Mouse (Mus musculus): ENCODE measurements around the gene Map3k13. TPM values are rescaled to one million over a fixed set of nuclear protein-coding genes. Genes with fewer than 3 reads are reported as not detected.
"Not testable (repeated sequence)": the region's sequence is repeated elsewhere in the genome, so short reads cannot be mapped to it uniquely, and the experiment has no call there.

Map3k13 gene
- total and polyA plus RNA-seq, 3 experiments: 0.62 to 0.97 (median 0.96) TPM

DNA sequence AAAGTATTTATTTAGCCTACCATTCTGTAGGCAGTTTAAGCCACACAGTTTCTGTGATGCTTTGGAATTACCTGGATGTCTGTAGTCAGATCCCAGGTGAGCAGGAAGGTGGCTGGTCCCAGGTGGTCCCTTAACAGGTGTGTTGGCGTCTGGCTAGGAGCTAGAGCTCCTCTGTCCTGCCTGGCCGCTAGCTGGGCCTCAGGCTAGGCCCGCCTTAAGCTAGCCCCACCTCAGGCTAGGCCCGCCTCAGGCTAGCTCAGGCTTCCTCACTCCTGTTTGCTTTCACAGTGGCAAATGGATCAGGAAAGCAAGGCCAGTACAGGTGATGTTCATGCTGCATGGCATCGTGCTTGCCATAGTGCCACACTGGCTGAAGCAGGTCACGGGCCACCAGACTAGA, 112.8 kb downstream of the Map3k13 start:
- TF ChIP-seq POLR2A (IDR thresholded peaks at IDR 0.05; ENCODE audit: insufficient read depth, low read depth, low read length) (no peak), CTCF (IDR thresholded peaks at IDR 0.05) (no peak), EP300 (IDR thresholded peaks at IDR 0.05; ENCODE audit: insufficient read depth, low read depth, low read length) (no peak)
- Histone ChIP-seq H3K27me3 (ENCODE audit: control insufficient read depth, insufficient read depth, low read length) (no peaks in the 10 kb centered on the region), H3K4me1 (ENCODE audit: control insufficient read depth, insufficient read depth, low read length) (no peaks in the 10 kb centered on the region), H3K9ac (ENCODE audit: low read depth, low read length) (no peak overlapping the region), H3K36me3 (ENCODE audit: control insufficient read depth, insufficient read depth, low read length) (no peaks in the 10 kb centered on the region), H3K79me2 (replicated peaks; ENCODE audit: control insufficient read depth, insufficient read depth, low read length) (no peaks in the 10 kb centered on the region), H3K27ac (no peak overlapping the region), H3K4me3 (no peak overlapping the region)
- 92% methylated on average over 6 of the region's 6 CpGs for WGBS
- intact Hi-C loops (cut with DNase I): no loop called here
- DNase-seq: no peak

DNA sequence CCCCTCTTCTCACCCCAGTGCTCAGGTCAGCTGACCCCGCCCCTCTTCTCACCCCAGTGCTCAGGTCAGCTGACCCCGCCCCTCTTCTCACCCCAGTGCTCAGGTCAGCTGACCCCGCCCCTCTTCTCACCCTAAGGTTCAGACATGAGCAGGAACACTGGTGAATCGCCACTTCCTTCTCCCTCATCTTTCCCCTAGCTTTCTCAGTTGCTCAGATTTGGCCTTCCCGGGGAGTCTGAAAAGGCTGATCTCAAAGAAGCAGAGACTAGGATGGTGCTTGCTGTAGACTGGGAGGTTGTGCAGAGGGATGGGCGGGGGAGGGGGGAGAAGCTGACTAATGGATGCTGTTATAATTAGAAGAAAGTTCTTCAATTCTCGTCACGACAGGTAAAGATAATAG, 114.8 kb downstream of the Map3k13 start:
- DNase-seq; intact Hi-C loops (cut with DNase I); H3K9ac ChIP-seq (ENCODE audit: low read depth, low read length); H3K79me2 ChIP-seq (replicated peaks; ENCODE audit: control insufficient read depth, insufficient read depth, low read length); H3K27ac ChIP-seq; H3K27me3 ChIP-seq (ENCODE audit: control insufficient read depth, insufficient read depth, low read length); H3K4me1 ChIP-seq (ENCODE audit: control insufficient read depth, insufficient read depth, low read length); H3K4me3 ChIP-seq; H3K36me3 ChIP-seq (ENCODE audit: control insufficient read depth, insufficient read depth, low read length): not testable (repeated sequence)
- WGBS: 59% methylated on average over 7 of the region's 8 CpGs

DNA sequence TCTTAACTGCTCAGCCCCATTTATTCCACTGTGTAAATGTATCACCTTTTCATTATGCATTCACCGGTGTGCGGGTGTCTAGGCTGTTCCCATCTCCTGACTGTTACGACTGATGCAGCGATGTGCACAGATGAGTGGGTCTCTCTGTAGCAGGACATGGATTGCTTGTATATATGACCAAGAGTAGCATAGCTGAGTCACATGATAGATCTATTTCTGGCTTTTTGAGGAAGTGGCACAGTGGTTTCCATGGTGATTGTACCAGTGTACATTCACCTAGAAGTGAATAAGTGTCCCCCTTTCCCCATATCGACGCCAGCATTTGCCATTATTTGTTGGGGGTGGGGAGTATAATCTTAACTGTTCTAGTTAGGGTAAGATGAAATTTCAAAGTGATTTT, 119.2 kb downstream of the Map3k13 start:
- no peak overlapping the region for H3K27ac ChIP-seq
- no peaks in the 10 kb centered on the region for H3K4me1 ChIP-seq (ENCODE audit: control insufficient read depth, insufficient read depth, low read length)
- intact Hi-C loops (cut with DNase I): no loop called here
- H3K4me3 ChIP-seq: no peak overlapping the region
- H3K9ac ChIP-seq (ENCODE audit: low read depth, low read length): no peak overlapping the region
- no peaks in the 10 kb centered on the region for H3K79me2 ChIP-seq (replicated peaks; ENCODE audit: control insufficient read depth, insufficient read depth, low read length)
- WGBS: 86% methylated on average over 6 of the region's 6 CpGs
- H3K36me3 ChIP-seq (ENCODE audit: control insufficient read depth, insufficient read depth, low read length): no peaks in the 10 kb centered on the region
- TF ChIP-seq EP300 (IDR thresholded peaks at IDR 0.05; ENCODE audit: insufficient read depth, low read depth, low read length) (no peak), POLR2A (IDR thresholded peaks at IDR 0.05; ENCODE audit: insufficient read depth, low read depth, low read length) (no peak), CTCF (IDR thresholded peaks at IDR 0.05) (no peak)
- no peaks in the 10 kb centered on the region for H3K27me3 ChIP-seq (ENCODE audit: control insufficient read depth, insufficient read depth, low read length)
- DNase-seq: no peak

DNA sequence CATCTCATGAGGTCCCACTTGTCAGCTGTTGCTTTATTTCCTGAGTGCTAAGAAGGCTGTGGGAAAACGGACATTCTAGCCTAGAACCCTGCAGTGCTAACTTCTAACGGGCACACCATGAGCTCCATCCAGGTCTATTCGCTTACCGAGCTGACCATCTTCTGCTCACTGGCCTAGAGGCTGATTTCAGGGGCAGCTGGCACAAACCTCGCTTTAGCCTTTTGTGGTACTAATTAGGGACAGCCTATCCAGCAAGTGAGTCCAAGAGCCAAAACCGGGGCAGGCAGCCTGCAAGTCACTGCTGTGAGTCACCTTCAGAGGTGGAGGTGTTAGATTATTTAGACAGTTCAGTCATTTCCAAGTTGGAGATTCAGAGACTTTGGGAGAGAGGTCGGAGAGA, 122.5 kb downstream of the Map3k13 start:
- intact Hi-C loops (cut with DNase I): no loop called here

DNA sequence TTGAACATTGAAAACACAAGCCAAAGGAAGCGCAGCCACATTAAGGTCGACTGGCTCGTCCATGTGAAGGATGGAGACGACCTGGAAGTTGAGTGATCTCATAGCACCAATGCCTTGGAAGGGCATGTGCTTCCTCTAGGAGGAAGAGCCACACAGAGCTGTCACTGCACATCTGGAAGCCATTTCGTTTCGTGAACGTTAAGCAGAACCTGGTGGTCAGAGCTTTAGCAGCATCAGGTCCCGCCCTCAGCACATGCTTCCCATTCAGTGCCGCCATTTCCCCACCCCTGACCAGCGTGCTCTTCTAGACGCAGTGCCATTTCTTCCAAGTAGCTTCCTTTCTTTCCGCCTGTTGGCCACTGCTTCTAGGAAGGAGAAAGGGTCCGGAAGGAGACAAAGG, 134.3 kb downstream of the Map3k13 start:
- no peaks in the 10 kb centered on the region for H3K36me3 ChIP-seq (ENCODE audit: control insufficient read depth, insufficient read depth, low read length)
- H3K79me2 ChIP-seq (replicated peaks; ENCODE audit: control insufficient read depth, insufficient read depth, low read length): no peaks in the 10 kb centered on the region
- no peak overlapping the region for H3K27ac ChIP-seq
- H3K4me1 ChIP-seq (ENCODE audit: control insufficient read depth, insufficient read depth, low read length): no peaks in the 10 kb centered on the region
- H3K27me3 ChIP-seq (ENCODE audit: control insufficient read depth, insufficient read depth, low read length): no peaks in the 10 kb centered on the region
- TF ChIP-seq CTCF (IDR thresholded peaks at IDR 0.05) (no peak), POLR2A (IDR thresholded peaks at IDR 0.05; ENCODE audit: insufficient read depth, low read depth, low read length) (no peak), EP300 (IDR thresholded peaks at IDR 0.05; ENCODE audit: insufficient read depth, low read depth, low read length) (no peak)
- no peak overlapping the region for H3K9ac ChIP-seq (ENCODE audit: low read depth, low read length)
- H3K4me3 ChIP-seq: no peak overlapping the region
- intact Hi-C loops (cut with DNase I): no loop called here
- WGBS: 77% methylated on average over 13 of the region's 13 CpGs
- no peak for DNase-seq

More for the DNA sequence above, 122.5 kb downstream of the Map3k13 start:
- no peaks in the 10 kb centered on the region for H3K79me2 ChIP-seq (replicated peaks; ENCODE audit: control insufficient read depth, insufficient read depth, low read length)
- 54% methylated on average over 7 of the region's 7 CpGs for WGBS
- no peak overlapping the region for H3K9ac ChIP-seq (ENCODE audit: low read depth, low read length)
- TF ChIP-seq POLR2A (IDR thresholded peaks at IDR 0.05; ENCODE audit: insufficient read depth, low read depth, low read length) (no peak), EP300 (IDR thresholded peaks at IDR 0.05; ENCODE audit: insufficient read depth, low read depth, low read length) (no peak), CTCF (IDR thresholded peaks at IDR 0.05) (no peak)
- peak in 1 of 2 experiments; percentile 16 for DNase-seq
- H3K27me3 ChIP-seq (ENCODE audit: control insufficient read depth, insufficient read depth, low read length): no peaks in the 10 kb centered on the region
- H3K27ac ChIP-seq: no peak overlapping the region
- no peaks in the 10 kb centered on the region for H3K4me1 ChIP-seq (ENCODE audit: control insufficient read depth, insufficient read depth, low read length)
- H3K36me3 ChIP-seq (ENCODE audit: control insufficient read depth, insufficient read depth, low read length): no peaks in the 10 kb centered on the region
- no peak overlapping the region for H3K4me3 ChIP-seq

DNA sequence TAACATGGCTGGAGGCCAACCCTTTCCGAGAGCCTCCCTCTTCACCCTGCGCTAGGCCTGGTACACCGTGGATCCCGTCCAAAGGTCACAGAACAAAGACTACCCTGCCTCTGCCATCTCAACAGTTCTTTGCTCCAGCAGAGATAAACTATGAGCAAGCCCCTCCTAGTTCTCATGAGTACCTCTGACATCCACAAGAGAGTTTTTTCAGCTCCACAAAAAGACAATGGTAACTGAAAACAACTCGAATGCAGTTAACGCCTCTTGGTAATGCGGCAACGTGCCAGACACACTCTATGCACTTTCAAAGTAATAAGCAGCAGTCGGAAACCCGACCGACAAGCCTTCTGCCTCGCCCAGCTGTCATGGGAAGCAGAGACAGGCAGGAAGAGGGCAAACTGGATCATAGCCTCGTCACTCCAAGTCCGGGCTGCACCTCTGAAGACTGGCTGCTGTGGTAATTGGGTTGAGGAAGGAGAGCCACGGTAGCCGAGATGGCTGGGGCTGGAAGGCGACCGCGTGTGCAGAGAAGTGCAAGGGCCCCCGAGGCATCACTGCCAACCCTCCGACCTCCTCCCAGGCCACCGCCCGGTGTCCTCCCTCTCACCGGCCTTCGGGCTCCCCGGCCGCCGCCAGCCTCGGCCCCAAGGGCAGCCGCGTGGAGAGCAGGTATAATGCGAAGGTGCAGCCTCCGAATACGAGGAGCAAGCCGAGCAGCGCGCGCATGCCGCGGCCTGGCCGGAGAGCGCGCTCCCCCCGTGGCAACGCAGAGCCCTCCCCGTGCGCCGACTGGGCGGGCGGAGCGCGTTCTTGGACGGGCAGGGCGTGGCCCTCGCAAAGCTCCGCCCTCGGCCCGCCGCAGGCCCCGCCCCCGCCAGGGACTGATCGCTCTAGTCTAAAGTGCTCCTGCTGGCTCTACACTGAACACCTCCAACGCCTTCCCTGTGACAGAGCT, 152.9 kb downstream of the Map3k13 start, which contains the start of gene Tmem41a:
TSS of gene Tmem41a (minus strand) at position 792 of the 955 bp plus-strand sequence.
- no peaks in the 10 kb centered on the region for H3K79me2 ChIP-seq (replicated peaks; ENCODE audit: control insufficient read depth, insufficient read depth, low read length)
- peak within 1 kb of the TSS; percentile 75 for H3K27ac ChIP-seq
- 1% methylated on average over 63 of the region's 63 CpGs for WGBS
- H3K4me1 ChIP-seq (ENCODE audit: control insufficient read depth, insufficient read depth, low read length): peaks cover 3% of the 10 kb centered on the region; the same call in 1 of the 2 replicates
- peak; percentile 93 to 95 for DNase-seq
- H3K9ac ChIP-seq (ENCODE audit: low read depth, low read length): peak within 1 kb of the TSS; percentile 81
- TF ChIP-seq POLR2A (IDR thresholded peaks at IDR 0.05; ENCODE audit: insufficient read depth, low read depth, low read length) (peak; percentile 64; the same call in 1 of the 2 replicates), CTCF (IDR thresholded peaks at IDR 0.05) (peak; percentile 26; the same call in 1 of the 2 replicates), EP300 (IDR thresholded peaks at IDR 0.05; ENCODE audit: insufficient read depth, low read depth, low read length) (no peak)
- intact Hi-C loops (cut with DNase I): loop anchor here (5.0 to 10.0 kb wide), 3 partner anchors 60 to 318 kb away; partner anchors contain the start of genes Senp2 and Tra2b
- H3K4me3 ChIP-seq: peak within 1 kb of the TSS; percentile 84
- H3K36me3 ChIP-seq (ENCODE audit: control insufficient read depth, insufficient read depth, low read length): no peaks in the 10 kb centered on the region
- H3K27me3 ChIP-seq (ENCODE audit: control insufficient read depth, insufficient read depth, low read length): no peaks in the 10 kb centered on the region
